Mouse (Mus musculus) testis, adult 2 months (tissue): ENCODE measurements around the gene Hcfc2. TPM values are rescaled to one million over a fixed set of nuclear protein-coding genes. Genes with fewer than 3 reads are reported as not detected.

Source experiments
- H3K27ac ChIP-seq: fragments of 200-500 bp; 2 replicates; pipeline ENCODE4 v1.5.1; 2012; ENCODE audit warnings: low read depth, low read length; ENCODE audit not compliant: control insufficient read depth, insufficient read depth
- H3K27me3 ChIP-seq: fragments of 200-500 bp; 2 replicates; pipeline ENCODE4 v1.6.1; 2012; ENCODE audit warnings: mild to moderate bottlenecking, low read length, moderate library complexity; ENCODE audit not compliant: control insufficient read depth, insufficient read depth
- H3K36me3 ChIP-seq: fragments of 200-500 bp; 2 replicates; pipeline ENCODE4 v1.6.1; 2012; ENCODE audit warnings: mild to moderate bottlenecking, low read length; ENCODE audit not compliant: control insufficient read depth, insufficient read depth
- H3K4me1 ChIP-seq: fragments of 200-500 bp; 2 replicates; pipeline ENCODE4 v1.6.1; 2012; ENCODE audit warnings: low read length; ENCODE audit not compliant: control insufficient read depth, insufficient read depth
- H3K4me3 ChIP-seq: fragments of 200-500 bp; 2 replicates; pipeline ENCODE4 v1.5.1; 2012; ENCODE audit warnings: low read depth, mild to moderate bottlenecking, low read length, moderate library complexity, mixed read lengths; ENCODE audit not compliant: control insufficient read depth
- CTCF ChIP-seq: fragments of 200-500 bp; IDR thresholded peaks from 2 replicates; pipeline ENCODE4 v1.5.1; 2012; ENCODE audit warnings: low read depth, mild to moderate bottlenecking, inconsistent platforms, low read length, moderate library complexity; ENCODE audit not compliant: control insufficient read depth, insufficient read depth, insufficient replicate concordance
- POLR2A ChIP-seq: fragments of 200-500 bp; IDR thresholded peaks from 2 replicates; pipeline ENCODE4 v1.6.1; 2012; ENCODE audit warnings: low read depth, mild to moderate bottlenecking, inconsistent platforms, low read length, moderate library complexity; ENCODE audit not compliant: control insufficient read depth
- polyA plus RNA-seq: library from polyadenylated mRNA; depleted of rRNA; stranded (reverse); fragments of >200 nt; gene quantifications from 2 replicates; pipeline ENCODE4 v1.2.3, GENCODE M21; 2012; rRNA removed

Gene Hcfc2
- polyA plus RNA-seq, 1 experiment: 72.3 TPM

DNA sequence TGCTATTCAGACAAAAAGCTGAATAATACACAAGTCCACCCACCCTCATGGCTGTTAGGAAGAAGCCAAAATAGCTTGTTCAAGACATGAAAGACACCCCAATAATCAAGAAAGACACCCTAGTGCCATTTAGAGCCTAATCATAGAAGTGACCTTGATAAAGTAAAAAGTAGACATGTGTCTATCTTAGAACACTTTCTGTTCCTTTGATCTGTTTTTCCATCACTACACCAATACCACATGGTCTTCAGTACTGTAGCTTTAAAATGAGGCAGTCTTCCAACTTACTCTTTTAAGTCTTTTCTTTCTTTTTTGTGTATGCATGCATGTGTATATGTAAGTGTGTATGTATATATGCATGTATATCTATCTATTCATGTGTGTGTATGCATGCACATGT is 84.9 kb downstream of the Hcfc2 start:
- Histone ChIP-seq H3K27ac (no peak overlapping the region), H3K36me3 (no peaks in the 10 kb centered on the region), H3K4me3 (no peak overlapping the region), H3K4me1 (peaks cover 5% of the 10 kb centered on the region), H3K27me3 (no peaks in the 10 kb centered on the region)
- TF ChIP-seq POLR2A (no peak), CTCF (no peak)

- no peak overlapping the region for H3K4me3 ChIP-seq
- TF ChIP-seq CTCF: no peak
- no peak for TF ChIP-seq POLR2A
- H3K36me3 ChIP-seq: no peaks in the 10 kb centered on the region
- H3K27ac ChIP-seq: no peak overlapping the region
- peaks cover 5% of the 10 kb centered on the region for H3K4me1 ChIP-seq
- no peaks in the 10 kb centered on the region for H3K27me3 ChIP-seq
Observed at GRCm38 (mm10) chr10:82782472-82782871, 86.5 kb downstream of the Hcfc2 start.

GRCm38 (mm10) chr10:82789181-82789580 is 93.2 kb downstream of the Hcfc2 start:
- no peak overlapping the region for H3K27ac ChIP-seq
- no peaks in the 10 kb centered on the region for H3K27me3 ChIP-seq
- no peaks in the 10 kb centered on the region for H3K4me1 ChIP-seq
- no peak overlapping the region for H3K4me3 ChIP-seq
- H3K36me3 ChIP-seq: no peaks in the 10 kb centered on the region
- no peak for TF ChIP-seq CTCF
- no peak for TF ChIP-seq POLR2A

GRCm38 (mm10) chr10:82790504-82790903 is 94.5 kb downstream of the Hcfc2 start:
- Histone ChIP-seq H3K4me1 (peaks cover 5% of the 10 kb centered on the region), H3K27me3 (no peaks in the 10 kb centered on the region), H3K36me3 (no peaks in the 10 kb centered on the region), H3K27ac (no peak overlapping the region), H3K4me3 (no peak overlapping the region)
- TF ChIP-seq POLR2A: no peak
- TF ChIP-seq CTCF: no peak

GRCm38 (mm10) chr10:82791713-82792112 is 95.8 kb downstream of the Hcfc2 start:
- Histone ChIP-seq H3K4me1 (peaks cover 5% of the 10 kb centered on the region), H3K4me3 (no peak overlapping the region), H3K27me3 (no peaks in the 10 kb centered on the region), H3K36me3 (no peaks in the 10 kb centered on the region), H3K27ac (no peak overlapping the region)
- TF ChIP-seq POLR2A (no peak), CTCF (no peak)

Other genes with a start within 250 kb of the Hcfc2 start
- gene Gm1553, start 203.5 kb upstream of the Hcfc2 start, polyA plus RNA-seq: not detected in 2 replicates
- gene 1190007I07Rik, start 72.9 kb upstream of the Hcfc2 start, polyA plus RNA-seq: 9.6 and 10.5 TPM in 2 replicates
- gene Tdg, start 66.3 kb upstream of the Hcfc2 start, polyA plus RNA-seq: 6.2 TPM in 2 replicates
- gene Glt8d2, start 5.5 kb upstream of the Hcfc2 start, polyA plus RNA-seq: 7.2 and 10.9 TPM in 2 replicates
- gene Nfyb, start 68.0 kb downstream of the Hcfc2 start, polyA plus RNA-seq: 4.4 and 4.7 TPM in 2 replicates
- 13.2 and 13.6 TPM in 2 replicates for gene Txnrd1, start 137.8 kb downstream of the Hcfc2 start, polyA plus RNA-seq
- 261 and 281 TPM in 2 replicates for gene Eid3, start 170.5 kb downstream of the Hcfc2 start, polyA plus RNA-seq